Mouse (Mus musculus): Measurements from ENCODE around the gene Tspear. TPM values are rescaled to one million over a fixed set of nuclear protein-coding genes. Genes with fewer than 3 reads are reported as not detected.
"Not testable (repeated sequence)": the region's sequence is repeated elsewhere in the genome, so short reads cannot be mapped to it uniquely, and the experiment has no call there.

Tspear gene
- total RNA-seq, 1 experiment from 2014 or later: 0.87 TPM

- not testable (repeated sequence) for ATAC-seq (replicated peaks; ENCODE audit: low read depth, poor library complexity, severe bottlenecking)
These were observed 96.1 kb downstream of the Tspear start, which contains the start of gene Gm3250 for GRCm38 (mm10) chr10:77782442-77782841. Gene Gm3250, minus strand, starts transcription at chr10:77782542.

GRCm38 (mm10) chr10:77783396-77783795, 97.0 kb downstream of the Tspear start:
- ATAC-seq (replicated peaks; ENCODE audit: low read depth, poor library complexity, severe bottlenecking): not testable (repeated sequence)

- not testable (repeated sequence) for ATAC-seq (replicated peaks; ENCODE audit: low read depth, poor library complexity, severe bottlenecking)
These were observed 101.5 kb downstream of the Tspear start, which contains the start of gene Gm7137 for GRCm38 (mm10) chr10:77787876-77788275. Gene Gm7137, minus strand, starts transcription at chr10:77788200.

- ATAC-seq (replicated peaks; ENCODE audit: low read depth, poor library complexity, severe bottlenecking): no peak
These were observed 102.3 kb downstream of the Tspear start for GRCm38 (mm10) chr10:77788621-77789020.

- no peak for ATAC-seq (replicated peaks; ENCODE audit: low read depth, poor library complexity, severe bottlenecking)
These were observed 108.6 kb downstream of the Tspear start, which contains the start of gene Gm9639 for GRCm38 (mm10) chr10:77794976-77795375. Gene Gm9639, minus strand, starts transcription at chr10:77795076.

GRCm38 (mm10) chr10:77797677-77798076, 111.3 kb downstream of the Tspear start:
- no peak for ATAC-seq (replicated peaks; ENCODE audit: low read depth, poor library complexity, severe bottlenecking)

- ATAC-seq (replicated peaks; ENCODE audit: low read depth, poor library complexity, severe bottlenecking): not testable (repeated sequence)
These were observed 112.0 kb downstream of the Tspear start for GRCm38 (mm10) chr10:77798164-77798920.

GRCm38 (mm10) chr10:77798921-77799508, 112.6 kb downstream of the Tspear start, which contains the start of gene Gm19668:
Gene Gm19668, minus strand, starts transcription at chr10:77799133.
- no peak for ATAC-seq (replicated peaks; ENCODE audit: low read depth, poor library complexity, severe bottlenecking)

GRCm38 (mm10) chr10:77804095-77804494, 117.7 kb downstream of the Tspear start:
- no peak for ATAC-seq (replicated peaks; ENCODE audit: low read depth, poor library complexity, severe bottlenecking)

GRCm38 (mm10) chr10:77811743-77812142, 125.4 kb downstream of the Tspear start, which contains the start of gene Gm9507:
Gene Gm9507, minus strand, starts transcription at chr10:77811843.
- ATAC-seq (replicated peaks; ENCODE audit: low read depth, poor library complexity, severe bottlenecking): no peak

- no peak for ATAC-seq (replicated peaks; ENCODE audit: low read depth, poor library complexity, severe bottlenecking)
These were observed 128.0 kb downstream of the Tspear start, which contains the start of gene Gm2696 for GRCm38 (mm10) chr10:77814382-77814781. Gene Gm2696, plus strand, starts transcription at chr10:77814682.

GRCm38 (mm10) chr10:77815514-77815913, 129.1 kb downstream of the Tspear start:
- ATAC-seq (replicated peaks; ENCODE audit: low read depth, poor library complexity, severe bottlenecking): no peak

- ATAC-seq (replicated peaks; ENCODE audit: low read depth, poor library complexity, severe bottlenecking): no peak
These were observed 132.2 kb downstream of the Tspear start for GRCm38 (mm10) chr10:77818523-77818922.

- ATAC-seq (replicated peaks; ENCODE audit: low read depth, poor library complexity, severe bottlenecking): no peak
These were observed 132.8 kb downstream of the Tspear start for GRCm38 (mm10) chr10:77819203-77819602.

GRCm38 (mm10) chr10:77826951-77827350, 140.6 kb downstream of the Tspear start, which contains the start of gene Krtap10-4:
Gene Krtap10-4, minus strand, starts transcription at chr10:77827095.
- ATAC-seq (replicated peaks; ENCODE audit: low read depth, poor library complexity, severe bottlenecking): no peak

- no peak for ATAC-seq (replicated peaks; ENCODE audit: low read depth, poor library complexity, severe bottlenecking)
These were observed 149.3 kb downstream of the Tspear start, which contains the start of gene Krtap10-10 for GRCm38 (mm10) chr10:77835647-77836046. Gene Krtap10-10, plus strand, starts transcription at chr10:77835947.

- no peak for ATAC-seq (replicated peaks; ENCODE audit: low read depth, poor library complexity, severe bottlenecking)
These were observed 152.6 kb downstream of the Tspear start for GRCm38 (mm10) chr10:77839006-77839405.

GRCm38 (mm10) chr10:77846503-77846902, 160.1 kb downstream of the Tspear start, which contains the start of gene Gm36176:
Gene Gm36176, plus strand, starts transcription at chr10:77846803.
- ATAC-seq (replicated peaks; ENCODE audit: low read depth, poor library complexity, severe bottlenecking): no peak

GRCm38 (mm10) chr10:77846961-77847360, 160.6 kb downstream of the Tspear start:
- ATAC-seq (replicated peaks; ENCODE audit: low read depth, poor library complexity, severe bottlenecking): no peak

GRCm38 (mm10) chr10:77847538-77847937, 161.2 kb downstream of the Tspear start:
- ATAC-seq (replicated peaks; ENCODE audit: low read depth, poor library complexity, severe bottlenecking): no peak

GRCm38 (mm10) chr10:77852559-77852958, 166.2 kb downstream of the Tspear start, which contains the start of gene Gm10318:
Gene Gm10318, plus strand, starts transcription at chr10:77852859.
- no peak for ATAC-seq (replicated peaks; ENCODE audit: low read depth, poor library complexity, severe bottlenecking)

Measured in common myeloid progenitor, adult 5-6 weeks (primary cell).